Mouse (Mus musculus) kidney, postnatal 36 days (tissue): ENCODE measurements at regions not wholly inside any gene's neighbourhood (a gene's known extent, or its start where the extent isn't known, plus 50 kb on each side); places are given as distances from the start of the nearest gene placed in this dataset.
A peak's percentile ranks its signal among the peaks of the same experiment; 100 is the strongest.

Experiments used
- DNase-seq, 2 experiments: peaks; one replicate each; pipeline ENCODE4 v3.0.0; 2021 to 2022; ENCODE audit warnings: mixed read lengths in 2 of 2

DNA sequence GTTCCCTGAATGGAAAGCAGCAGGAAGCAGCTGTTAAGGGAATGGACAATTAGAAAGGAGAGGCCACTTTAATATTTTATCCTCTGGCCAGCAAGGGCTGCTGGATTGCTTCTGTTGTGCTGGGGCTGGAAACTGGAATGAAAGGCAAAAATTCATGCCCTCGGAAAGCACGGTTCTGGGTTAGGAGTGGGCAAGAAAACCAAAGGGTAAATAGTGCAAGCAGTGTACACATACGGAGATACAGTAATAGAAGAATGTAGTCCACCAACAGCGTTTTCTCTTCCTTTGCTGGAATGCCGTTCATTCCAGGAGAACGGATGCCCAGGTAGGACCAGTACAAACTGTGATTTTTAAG, 50.8 kb upstream of the Zfr start:
- DNase-seq: no peak

DNA sequence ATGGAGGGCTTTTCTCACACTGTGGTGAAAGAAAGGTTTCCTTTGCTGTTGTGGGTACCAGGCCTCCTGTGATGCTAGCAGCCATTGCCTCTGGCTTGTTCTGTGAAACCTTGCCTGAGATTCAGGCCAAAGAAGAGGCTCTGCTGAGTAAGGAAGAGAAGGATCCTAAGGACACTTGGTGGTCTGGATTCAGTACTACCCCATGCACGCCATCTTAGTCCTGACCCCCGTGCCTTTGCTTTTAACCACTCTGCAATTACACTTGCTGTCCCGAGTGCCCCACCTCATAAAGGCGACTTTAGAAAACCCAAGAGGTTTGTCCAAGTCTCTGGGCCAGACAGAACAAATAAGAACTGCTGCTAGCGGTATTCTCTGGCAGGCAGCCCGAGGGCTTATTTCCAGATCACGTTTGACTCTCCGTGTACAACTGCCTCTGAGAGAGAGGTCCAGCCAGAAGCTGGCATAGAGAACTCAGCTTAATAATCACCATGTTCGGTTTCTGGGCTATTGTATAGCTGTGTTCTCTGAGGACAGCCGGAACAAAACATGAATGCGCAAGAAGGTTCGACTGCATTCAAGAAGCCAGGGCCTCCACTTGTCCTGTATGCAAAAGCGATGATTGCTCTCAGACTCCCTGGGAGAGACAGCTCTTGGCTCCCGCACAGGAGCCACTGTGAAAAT, 51.3 kb upstream of the Zfr start:
- DNase-seq: peak; percentile 65 to 83

DNA sequence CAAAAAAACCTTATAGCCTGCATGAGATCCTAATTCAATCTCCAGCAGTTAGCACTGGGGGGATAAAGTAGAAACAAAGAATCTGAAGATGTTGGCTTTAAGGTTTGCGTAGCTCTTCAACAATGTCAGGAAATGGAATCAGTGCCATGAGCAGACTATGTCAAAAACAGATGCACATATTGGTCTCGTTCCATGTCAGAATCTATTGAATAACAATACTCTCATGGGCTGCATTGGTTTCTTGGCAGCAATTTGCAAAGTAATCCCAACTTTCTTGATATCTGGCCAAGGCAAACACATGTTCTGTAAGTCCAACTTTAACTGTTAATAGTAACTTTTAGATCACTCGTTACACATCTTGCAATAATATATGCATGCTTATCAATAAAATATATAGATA, 58.1 kb upstream of the Sub1 start:
- DNase-seq: no peak

DNA sequence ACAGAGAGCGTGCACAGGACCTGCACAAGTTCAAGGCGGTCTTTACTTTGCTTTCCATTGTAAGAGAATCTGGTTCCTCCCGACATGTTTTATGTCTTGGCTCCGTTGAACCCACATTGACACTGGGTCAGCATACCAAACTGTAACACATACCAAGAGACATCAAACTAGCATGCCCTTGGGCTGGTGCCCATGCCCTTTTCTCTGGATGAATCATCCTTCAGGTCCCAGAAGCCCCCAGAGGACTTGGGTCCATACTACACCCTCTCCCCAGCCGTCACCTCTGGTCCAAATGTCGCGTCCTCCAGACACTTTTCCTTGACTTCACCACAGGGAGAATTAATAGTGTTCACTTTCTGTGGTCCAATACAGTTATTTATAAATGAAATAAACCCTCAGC, 56.8 kb upstream of the Sub1 start:
- DNase-seq: peak in 1 of 2 experiments; percentile 2

DNA sequence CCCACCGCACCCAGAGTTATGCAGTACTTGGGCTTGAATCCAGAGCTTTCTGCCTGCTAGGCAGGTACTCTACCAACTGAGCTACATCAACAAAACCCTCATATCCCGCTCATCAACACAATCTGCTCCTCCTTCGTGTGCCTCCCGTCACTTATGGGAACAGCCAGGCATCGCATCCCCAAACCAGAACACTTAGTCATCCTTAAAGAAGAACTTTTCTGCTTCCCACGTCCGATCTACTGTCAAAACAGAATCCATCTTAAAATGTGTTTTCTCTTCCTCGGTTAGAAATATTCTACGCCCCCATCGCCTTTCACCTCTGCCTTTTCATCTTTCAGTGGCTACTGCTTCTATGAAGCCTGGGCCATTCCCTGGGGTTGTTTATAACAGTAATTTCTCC, 52.2 kb upstream of the Sub1 start:
- DNase-seq: no peak

DNA sequence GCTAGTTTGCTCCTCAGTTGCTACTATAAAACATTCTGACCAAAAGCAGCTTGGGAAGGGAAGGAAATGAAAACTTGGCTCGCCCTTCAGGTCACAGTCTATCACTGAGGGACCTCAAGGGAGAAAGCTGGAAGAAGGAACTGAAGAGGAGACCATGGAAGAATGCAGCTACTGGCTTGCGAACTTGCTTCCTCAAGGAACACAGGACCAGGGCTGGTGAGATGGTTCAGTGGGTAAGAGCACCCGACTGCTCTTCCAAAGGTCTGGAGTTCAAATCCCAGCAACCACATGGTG, 51.4 kb upstream of the Sub1 start:
- DNase-seq: no peak

DNA sequence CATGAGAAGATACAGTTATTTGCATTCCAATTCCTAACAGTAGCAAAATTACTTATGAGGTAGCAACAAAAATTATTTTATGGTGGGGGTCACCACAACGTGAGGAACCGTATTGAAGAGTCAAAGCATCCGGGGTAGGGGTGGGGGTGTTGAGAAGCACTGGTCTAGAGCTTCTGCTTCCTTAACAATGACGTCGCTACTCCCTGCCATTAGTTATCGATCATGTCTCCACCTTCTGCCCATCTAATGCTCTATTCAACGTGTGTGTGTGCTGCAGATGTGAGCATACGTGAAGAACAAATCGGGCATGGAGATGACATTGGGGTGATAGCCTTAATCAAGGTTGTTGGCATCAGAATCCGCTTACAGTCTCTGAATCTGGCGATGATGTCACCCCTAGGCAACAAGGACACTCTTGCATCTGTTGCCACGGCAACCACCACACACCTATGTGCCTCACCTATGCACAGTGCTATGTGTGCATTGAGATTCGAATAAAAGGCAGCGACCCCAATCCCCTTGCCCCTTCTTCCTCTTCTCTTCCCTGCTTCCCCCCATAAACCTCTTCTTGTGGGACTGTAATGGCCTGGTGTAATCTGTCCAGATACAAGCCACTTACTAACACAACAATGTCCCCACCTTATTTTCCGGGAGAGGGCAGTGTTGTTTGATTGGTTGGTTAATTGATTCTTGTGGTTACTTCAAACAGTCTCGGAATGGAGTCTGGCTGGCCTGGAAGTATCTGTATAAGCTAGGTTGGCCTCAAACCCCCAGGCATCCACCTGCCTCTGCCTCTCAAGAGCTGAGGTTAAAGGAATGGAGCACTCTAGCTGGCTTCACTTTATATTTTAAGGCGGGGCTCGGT, 50.8 kb upstream of the Sub1 start:
- DNase-seq: no peak
